Mouse (Mus musculus) testis, postnatal 14 days (tissue): ENCODE data around the gene Yod1.

ENCODE experiments used
- DNase-seq: peaks from one replicate; pipeline ENCODE4 v3.0.0; 2021; ENCODE audit warnings: low spot score

Gene Yod1

GRCm38 (mm10) chr1:130770487-130770886 lies 53.4 kb downstream of the Yod1 start:
- DNase-seq, result no peak

- DNase-seq, result no peak
Measured at GRCm38 (mm10) chr1:130770981-130771494, 53.9 kb downstream of the Yod1 start.
